Mouse (Mus musculus) urinary bladder, postnatal 10 days (tissue): ENCODE measurements around the gene Cbx2.

Experiments
- DNase-seq: peaks from one replicate; pipeline ENCODE4 v3.0.0; 2022; ENCODE audit warnings: low spot score

Cbx2 gene

GRCm38 (mm10) chr11:119022895-119023615, at the start of gene Cbx2:
Gene Cbx2 (plus strand): TSS chr11:119022962.
- DNase-seq: no peak

GRCm38 (mm10) chr11:118974340-118974739, 48.4 kb upstream of the Cbx2 start:
- DNase-seq: no peak

- no peak for DNase-seq
These were observed 47.3 kb upstream of the Cbx2 start for GRCm38 (mm10) chr11:118975427-118975826.

GRCm38 (mm10) chr11:118975917-118976316, 46.8 kb upstream of the Cbx2 start:
- no peak for DNase-seq

GRCm38 (mm10) chr11:118980388-118980787, 42.4 kb upstream of the Cbx2 start:
- no peak for DNase-seq

- no peak for DNase-seq
These were observed 41.6 kb upstream of the Cbx2 start for GRCm38 (mm10) chr11:118981012-118981776.

GRCm38 (mm10) chr11:118982593-118983113, 40.1 kb upstream of the Cbx2 start:
- DNase-seq: no peak

GRCm38 (mm10) chr11:118985571-118985970, 37.2 kb upstream of the Cbx2 start:
- no peak for DNase-seq

- no peak for DNase-seq
These were observed 34.8 kb upstream of the Cbx2 start, which contains the start of gene Enpp7 for GRCm38 (mm10) chr11:118987999-118988398. Gene Enpp7 (plus strand): TSS chr11:118988188.

GRCm38 (mm10) chr11:118992781-118993180, 30.0 kb upstream of the Cbx2 start:
- no peak for DNase-seq

GRCm38 (mm10) chr11:118995448-118995847, 27.3 kb upstream of the Cbx2 start:
- DNase-seq: no peak

GRCm38 (mm10) chr11:118997182-118997581, 25.6 kb upstream of the Cbx2 start:
- no peak for DNase-seq

GRCm38 (mm10) chr11:118998540-118999265, 24.1 kb upstream of the Cbx2 start:
- peak; percentile 26 for DNase-seq

GRCm38 (mm10) chr11:118999361-118999804, 23.4 kb upstream of the Cbx2 start:
- no peak for DNase-seq

GRCm38 (mm10) chr11:119000877-119001276, 21.9 kb upstream of the Cbx2 start:
- no peak for DNase-seq

GRCm38 (mm10) chr11:119001493-119002128, 21.2 kb upstream of the Cbx2 start:
- no peak for DNase-seq

- DNase-seq: no peak
These were observed 17.1 kb upstream of the Cbx2 start for GRCm38 (mm10) chr11:119005547-119006275.

- no peak for DNase-seq
These were observed 16.3 kb upstream of the Cbx2 start for GRCm38 (mm10) chr11:119006462-119006861.

GRCm38 (mm10) chr11:119007461-119008456, 15.0 kb upstream of the Cbx2 start:
- no peak for DNase-seq

GRCm38 (mm10) chr11:119014455-119014854, 8.3 kb upstream of the Cbx2 start:
- no peak for DNase-seq
